11 mouse cellular contexts compared by ENCODE assay signal in the genomic region with DNA sequence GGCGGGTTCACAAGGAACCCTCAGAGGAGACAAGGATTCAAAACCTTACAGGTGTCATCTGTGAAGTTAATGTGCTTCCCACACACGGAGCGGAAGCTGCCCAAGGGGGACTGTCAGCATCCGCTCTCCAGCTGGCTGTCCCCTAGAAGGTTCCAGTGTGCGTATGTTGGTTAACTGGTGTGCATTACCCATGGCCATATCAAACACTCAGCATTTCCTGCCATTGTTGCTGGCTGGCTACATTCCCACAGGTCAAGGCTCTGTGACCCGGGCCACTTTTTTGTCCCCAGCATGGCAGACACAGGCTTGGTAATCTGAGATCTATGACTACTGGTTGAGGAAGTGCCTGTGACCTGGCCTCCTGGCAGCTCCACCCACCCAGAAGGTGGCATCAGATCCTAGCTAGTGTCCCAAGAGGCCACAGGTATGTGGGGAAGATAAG. TPM values are rescaled to one million over a fixed set of nuclear protein-coding genes. Genes with fewer than 3 reads are reported as not detected.
DNase-seq lines count a peak whose midpoint lies in the region; ATAC-seq lines count a peak whose summit lies in the region.
"Had no signal": no experiment of that assay in that cellular context is flagged by ENCODE, and none has a peak within 500 bp of the region (broad histone marks: within the 10 kb centered on the region; RNA-seq: fewer than 3 reads in every experiment).

No protein-coding gene starts in this region.

- H3K4me3 ChIP-seq in lung, embryonic 15.5 days: no peak overlapping the region

- 76% methylated on average over 6 of the region's 6 CpGs for WGBS in lung, embryonic 15.5 days

- H3K9me3 ChIP-seq in lung, embryonic 15.5 days: peaks cover 9% of the 10 kb centered on the region; the same call in 1 of the 2 replicates

- H3K4me2 ChIP-seq in lung, embryonic 15.5 days: no peak overlapping the region

- no peak overlapping the region for H3K9ac ChIP-seq in lung, embryonic 15.5 days

- DNase-seq in adrenal gland, postnatal 25 days: peak; percentile 52
- DNase-seq in heart, adult 8-10 months (ENCODE audit: low spot score): peak; percentile 77
- DNase-seq in kidney, adult 8-10 months: peak; percentile 58 to 72
- no peak for DNase-seq in c-Kit-positive CD71-positive TER-119-positive erythroid progenitor cells, embryonic 14.5 days (ENCODE audit: low spot score)
- DNase-seq in frontal cortex, adult 2 months (ENCODE audit: extremely low spot score in 1 of 2, low spot score in 1 of 2): no peak
- no peak for DNase-seq in cerebellum, postnatal 4 days (ENCODE audit: low spot score in 2 of 2)
- DNase-seq: cerebellum, adult 2 months; thymus, postnatal 14 days had no signal

- no peaks in the 10 kb centered on the region for H3K4me1 ChIP-seq in lung, embryonic 15.5 days

- no peaks in the 10 kb centered on the region for H3K27me3 ChIP-seq in lung, embryonic 15.5 days

- ATAC-seq in lung, embryonic 15.5 days (ENCODE audit: borderline replicate concordance, extremely low read depth, low FRiP score, low TSS enrichment): no peak
- ATAC-seq: forebrain, embryonic 16.5 days had no signal

- peaks cover 88% of the 10 kb centered on the region for H3K36me3 ChIP-seq in lung, embryonic 15.5 days

- peak overlapping the region; percentile 71 for H3K27ac ChIP-seq in lung, embryonic 15.5 days

RNA-seq across cellular contexts. Expression of gene Tomm40, which starts 7.5 kb away (rescaled TPM):
- total RNA-seq in adrenal gland, postnatal 25 days (2021): 96.1 and 115 TPM in 2 replicates
- 100 to 1,000 TPM in 1 of 4 experiments, 10 to 100 TPM in 3; 94.0 to 101 (median 99.2) TPM for total RNA-seq in heart, adult 8-10 months (2022)
- polyA plus RNA-seq in lung, embryonic 15.5 days (2015; fragmentation: Nextera tagmentation; extraction: Ambion mirVana): 149 and 157 TPM in 2 replicates
- polyA plus RNA-seq in frontal cortex, adult 2 months (2012; rRNA removed): 115 and 118 TPM in 2 replicates

RNA-seq across cellular contexts. Expression of gene Apoe, which starts 23.8 kb away (rescaled TPM):
- total RNA-seq in adrenal gland, postnatal 25 days (2021): 714 and 971 TPM in 2 replicates
- 100 to 1,000 TPM; 172 to 309 (median 253) TPM for total RNA-seq in heart, adult 8-10 months (2022)
- polyA plus RNA-seq in lung, embryonic 15.5 days (2015; fragmentation: Nextera tagmentation; extraction: Ambion mirVana): 458 and 503 TPM in 2 replicates
- polyA plus RNA-seq in frontal cortex, adult 2 months (2012; rRNA removed): 6,067 and 6,377 TPM in 2 replicates

RNA-seq across cellular contexts. Expression of gene Nectin2, which starts 27.5 kb away (rescaled TPM):
- total RNA-seq in adrenal gland, postnatal 25 days (2021): 62.3 and 66.9 TPM in 2 replicates
- total RNA-seq in heart, adult 8-10 months (2022): 10 to 100 TPM; 24.8 to 37.3 (median 34.9) TPM
- polyA plus RNA-seq in lung, embryonic 15.5 days (2015; fragmentation: Nextera tagmentation; extraction: Ambion mirVana): 133 and 140 TPM in 2 replicates
- polyA plus RNA-seq in frontal cortex, adult 2 months (2012; rRNA removed): 7.6 and 7.7 TPM in 2 replicates

RNA-seq across cellular contexts. Expression of gene Apoc1, which starts 30.3 kb away (rescaled TPM):
- total RNA-seq in adrenal gland, postnatal 25 days (2021): 1,269 and 1,513 TPM in 2 replicates
- total RNA-seq in heart, adult 8-10 months (2022): 1 to 10 TPM in 1 of 4 experiments, under 1 TPM in 1, not detected in 2; 0.98 to 1.1 TPM
- 19.5 and 22.0 TPM in 2 replicates for polyA plus RNA-seq in lung, embryonic 15.5 days (2015; fragmentation: Nextera tagmentation; extraction: Ambion mirVana)
- 3.3 and 4.7 TPM in 2 replicates for polyA plus RNA-seq in frontal cortex, adult 2 months (2012; rRNA removed)

RNA-seq across cellular contexts. Expression of gene Apoc4, which starts 41.5 kb away (rescaled TPM):
- total RNA-seq in adrenal gland, postnatal 25 days (2021): 86.9 and 90.9 TPM in 2 replicates
- not detected for total RNA-seq in heart, adult 8-10 months (2022)
- 0.42 and 1.3 TPM in 2 replicates for polyA plus RNA-seq in lung, embryonic 15.5 days (2015; fragmentation: Nextera tagmentation; extraction: Ambion mirVana)
- 0.19 TPM in 1 of 2 replicates, not detected in the other for polyA plus RNA-seq in frontal cortex, adult 2 months (2012; rRNA removed)
- polyA plus RNA-seq: cerebellum, adult 2 months; forebrain, embryonic 16.5 days; intestine, embryonic 14.5 days had no signal

Comparison
In these comparisons a context has a peak if more than half of its experiments do, and no peak if none do; other contexts are left out.
1. DNase-seq: peak in adrenal gland, postnatal 25 days (single experiment), heart, adult 8-10 months (single experiment) and kidney, adult 8-10 months (2 of 2); none in c-Kit-positive CD71-positive TER-119-positive erythroid progenitor cells, embryonic 14.5 days (single experiment), frontal cortex, adult 2 months (0 of 2) and cerebellum, postnatal 4 days (0 of 2).